Mouse (Mus musculus) liver, adult 2 months (tissue): ENCODE measurements around the gene Chrnb2. TPM values are rescaled to one million over a fixed set of nuclear protein-coding genes. Genes with fewer than 3 reads are reported as not detected.

Experiments
- DNase-seq: peaks from one replicate; pipeline ENCODE4 v3.0.0-alpha.2; 2011; ENCODE audit warnings: low read depth, low spot score; ENCODE audit errors: extremely low read depth
- H3K27ac ChIP-seq: fragments of 200-500 bp; replicated peaks from 2 replicates; pipeline ENCODE4 v1.5.1; 2012; ENCODE audit warnings: low read depth, mild to moderate bottlenecking, control low read depth, inconsistent platforms, low read length; ENCODE audit not compliant: insufficient read depth
- H3K27me3 ChIP-seq: fragments of 200-500 bp; 2 replicates; pipeline ENCODE4 v1.6.1; 2012; ENCODE audit warnings: mild to moderate bottlenecking, moderate library complexity, low read length, inconsistent platforms; ENCODE audit not compliant: control insufficient read depth, insufficient read depth
- H3K36me3 ChIP-seq: fragments of 200-500 bp; 2 replicates; pipeline ENCODE4 v1.6.1; 2012; ENCODE audit warnings: low read length, inconsistent platforms; ENCODE audit not compliant: control insufficient read depth, insufficient read depth
- H3K4me1 ChIP-seq: fragments of 200-500 bp; 2 replicates; pipeline ENCODE4 v1.6.1; 2011; ENCODE audit warnings: low read length; ENCODE audit not compliant: control insufficient read depth, insufficient read depth
- H3K4me3 ChIP-seq: fragments of 200-500 bp; 2 replicates; pipeline ENCODE4 v1.5.1; 2011; ENCODE audit warnings: low read depth, mild to moderate bottlenecking, control low read depth, low read length, moderate library complexity; ENCODE audit not compliant: insufficient read depth
- H3K79me2 ChIP-seq: fragments of 200-500 bp; 2 replicates; pipeline ENCODE4 v1.6.1; 2012; ENCODE audit warnings: inconsistent platforms, mild to moderate bottlenecking, low read length, moderate library complexity; ENCODE audit not compliant: control insufficient read depth, insufficient read depth
- H3K9ac ChIP-seq: fragments of 200-500 bp; 2 replicates; pipeline ENCODE4 v1.6.1; 2012; ENCODE audit warnings: low read depth, mild to moderate bottlenecking, control low read depth, inconsistent platforms, low read length
- CTCF ChIP-seq: fragments of 200-500 bp; IDR thresholded peaks from 2 replicates; pipeline ENCODE4 v1.5.1; 2011; ENCODE audit warnings: low read depth, low read length, control low read depth
- POLR2A ChIP-seq: fragments of 200-500 bp; IDR thresholded peaks from 2 replicates; pipeline ENCODE4 v1.6.1; 2011; ENCODE audit warnings: low read length, control low read depth; ENCODE audit not compliant: insufficient read depth; ENCODE audit errors: extremely low read depth
- WGBS: fragments of 180-500 bp; shearing (Covaris S2); methylation state at CpG from one replicate; pipeline ENCODE4 v1.1.7; 2018; 5-methylcytosine and 5-hydroxymethylcytosine counted together
- polyA plus RNA-seq: library from polyadenylated mRNA; depleted of rRNA; stranded (reverse); fragments of >200 nt; gene quantifications from 2 replicates; pipeline ENCODE4 v1.2.3, GENCODE M21; 2012
- total RNA-seq: library from RNA; depleted of rRNA; stranded (reverse); fragments of >200 nt; gene quantifications from 2 replicates; pipeline ENCODE4 v1.2.3, GENCODE M21; 2014

Gene Chrnb2
- total and polyA plus RNA-seq, 2 experiments: 0.28 to 0.42 TPM

DNA sequence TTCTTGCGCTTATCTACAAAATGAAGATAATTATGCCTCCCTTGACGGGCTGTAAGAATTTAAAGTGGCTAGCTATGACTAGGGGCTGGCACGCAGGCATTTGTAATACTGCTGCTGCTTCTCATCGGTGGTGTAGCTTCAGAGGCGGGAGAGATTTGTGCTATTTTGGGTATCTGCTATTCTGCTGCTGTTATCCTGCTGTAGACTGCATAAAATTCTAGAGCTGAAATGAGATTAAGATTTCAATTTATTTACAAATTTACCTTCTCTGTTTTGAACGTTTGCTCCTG, 48.5 kb downstream of the Chrnb2 start:
- Histone ChIP-seq H3K4me3 (no peak overlapping the region), H3K79me2 (no peaks in the 10 kb centered on the region), H3K27ac (no peak overlapping the region), H3K9ac (no peak overlapping the region), H3K27me3 (peaks cover 6% of the 10 kb centered on the region; the same call in 1 of the 2 replicates), H3K36me3 (no peaks in the 10 kb centered on the region), H3K4me1 (peaks cover 4% of the 10 kb centered on the region; the same call in 1 of the 2 replicates)
- TF ChIP-seq CTCF: no peak
- no peak for TF ChIP-seq POLR2A
- DNase-seq: no peak
- WGBS: 84% methylated on average over 6 of the region's 6 CpGs

DNA sequence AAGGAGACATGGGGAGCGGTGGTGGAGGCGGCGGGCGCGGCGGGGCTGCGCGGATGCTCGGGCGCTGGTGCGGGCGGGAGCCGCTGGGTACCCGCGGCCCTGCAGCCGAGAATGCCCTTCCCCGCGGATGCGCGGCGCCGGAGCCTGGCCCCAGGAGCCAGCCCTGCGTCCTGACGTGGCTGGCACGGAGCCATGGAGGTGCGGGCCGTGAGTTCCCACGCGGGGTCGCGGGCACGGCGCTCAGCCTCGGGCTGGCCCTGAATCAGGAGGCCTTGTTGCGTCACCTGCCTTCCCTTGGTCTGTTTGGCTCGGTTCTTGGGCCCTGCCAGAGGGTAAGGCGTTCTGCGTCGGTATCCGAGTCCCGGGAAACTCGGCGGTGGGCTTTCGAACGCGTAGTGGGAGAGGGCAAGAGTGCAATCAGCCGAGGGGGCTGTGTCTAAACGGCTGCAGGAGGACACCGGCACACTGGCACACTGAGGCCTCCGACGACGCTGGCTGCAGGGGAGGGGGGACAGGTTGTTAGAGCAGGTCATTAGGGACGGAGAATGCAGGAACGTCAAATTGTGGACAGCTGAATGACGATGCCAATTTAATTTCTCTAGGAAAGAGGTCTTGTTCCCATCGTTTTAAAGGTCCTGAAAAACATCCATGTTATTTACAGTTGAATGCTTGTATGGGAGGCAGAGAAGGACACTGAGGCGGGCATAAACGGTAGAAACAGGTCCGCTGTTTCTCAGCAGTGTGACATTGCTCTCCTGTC, 49.0 kb downstream of the Chrnb2 start:
- no peak for TF ChIP-seq POLR2A
- TF ChIP-seq CTCF: no peak
- peaks cover 6% of the 10 kb centered on the region; the same call in 1 of the 2 replicates for H3K27me3 ChIP-seq
- peak overlapping the region; percentile 85 for H3K4me3 ChIP-seq
- H3K79me2 ChIP-seq: no peaks in the 10 kb centered on the region
- H3K27ac ChIP-seq: no peak overlapping the region
- peaks cover 4% of the 10 kb centered on the region; the same call in 1 of the 2 replicates for H3K4me1 ChIP-seq
- 5% methylated on average over 59 of the region's 59 CpGs for WGBS
- H3K36me3 ChIP-seq: no peaks in the 10 kb centered on the region
- peak overlapping the region; percentile 71 for H3K9ac ChIP-seq
- no peak for DNase-seq

DNA sequence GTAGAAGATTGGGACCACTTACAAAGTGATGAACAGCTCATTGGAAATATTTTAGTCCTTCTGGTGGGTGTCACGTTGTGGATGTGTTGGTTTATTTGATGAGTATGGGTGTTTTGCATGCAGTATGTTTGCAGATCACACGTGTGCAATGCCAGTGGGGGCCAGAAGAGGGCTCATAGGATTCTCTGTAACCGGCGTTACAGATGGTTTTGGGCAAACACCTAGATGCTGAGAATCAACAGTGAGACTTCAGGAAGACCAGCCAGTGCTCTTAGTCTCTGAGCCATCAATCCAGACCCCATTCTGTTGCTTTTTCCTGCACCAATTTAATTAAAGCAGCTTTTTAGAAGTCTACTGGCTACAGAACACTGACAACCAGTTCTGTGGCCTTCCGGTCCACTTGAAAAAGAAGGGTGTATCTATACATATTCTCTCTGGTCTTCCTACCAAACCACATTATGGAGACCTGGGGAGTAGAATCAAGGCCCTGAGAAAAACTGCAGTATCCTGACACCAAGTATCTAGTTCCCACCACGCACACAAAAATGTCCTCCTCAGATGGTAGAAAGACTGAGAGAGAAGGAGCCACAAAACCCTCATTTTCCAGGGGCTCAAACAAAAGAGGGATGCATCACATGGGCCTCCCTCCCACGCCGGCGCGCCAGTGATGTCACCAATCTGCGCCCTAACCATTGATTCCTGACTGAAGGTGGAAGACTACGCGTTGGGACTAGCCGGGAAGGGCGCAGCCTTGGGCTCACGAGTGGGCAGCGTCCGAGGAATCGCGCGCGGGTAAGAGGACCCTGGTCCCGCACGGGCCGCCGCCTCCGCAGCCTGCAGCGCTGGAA, 49.8 kb downstream of the Chrnb2 start, which contains the start of gene Adar:
Adar (plus strand) TSS at position 664 of the 848 bp plus-strand sequence.
- Histone ChIP-seq H3K9ac (peak within 1 kb of the TSS; percentile 71), H3K4me1 (peaks cover 4% of the 10 kb centered on the region; the same call in 1 of the 2 replicates), H3K27ac (no peak within 1 kb of the TSS), H3K36me3 (no peaks in the 10 kb centered on the region), H3K4me3 (peak within 1 kb of the TSS; percentile 85), H3K27me3 (peaks cover 6% of the 10 kb centered on the region; the same call in 1 of the 2 replicates), H3K79me2 (no peaks in the 10 kb centered on the region)
- peak; percentile 48 for DNase-seq
- WGBS: 4% methylated on average over 28 of the region's 28 CpGs
- TF ChIP-seq CTCF (peak; percentile 69; the same call in 1 of the 2 replicates), POLR2A (no peak)

DNA sequence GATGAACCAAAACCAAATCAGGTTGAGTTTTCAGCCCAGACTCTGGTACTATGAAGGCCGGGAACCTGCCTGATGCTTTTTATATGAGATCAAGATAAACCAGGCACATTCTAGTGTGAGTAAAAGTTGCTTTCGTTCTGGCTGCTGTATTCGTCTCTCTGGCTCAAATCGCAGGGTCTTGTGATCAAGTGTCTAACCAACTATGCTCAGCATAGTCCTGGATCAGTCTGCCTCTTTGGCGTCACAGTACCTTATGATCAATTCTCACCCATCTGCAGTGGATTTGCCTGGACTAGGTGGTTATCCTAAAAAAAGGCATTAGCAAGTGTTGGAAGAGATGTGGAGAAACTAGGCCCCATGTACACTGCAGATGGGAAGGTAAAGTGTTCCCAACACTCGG, 60.4 kb downstream of the Chrnb2 start:
- DNase-seq: no peak
- no peak overlapping the region for H3K9ac ChIP-seq
- 0 out of 2 replicates have a peak, but pooled peaks cover 2% of the 10 kb centered on the region for H3K27me3 ChIP-seq
- H3K79me2 ChIP-seq: no peaks in the 10 kb centered on the region
- no peaks in the 10 kb centered on the region for H3K36me3 ChIP-seq
- H3K4me3 ChIP-seq: no peak overlapping the region
- no peak overlapping the region for H3K27ac ChIP-seq
- 78% methylated on average over 6 of the region's 6 CpGs for WGBS
- no peak for TF ChIP-seq CTCF
- TF ChIP-seq POLR2A: no peak
- no peaks in the 10 kb centered on the region for H3K4me1 ChIP-seq

DNA sequence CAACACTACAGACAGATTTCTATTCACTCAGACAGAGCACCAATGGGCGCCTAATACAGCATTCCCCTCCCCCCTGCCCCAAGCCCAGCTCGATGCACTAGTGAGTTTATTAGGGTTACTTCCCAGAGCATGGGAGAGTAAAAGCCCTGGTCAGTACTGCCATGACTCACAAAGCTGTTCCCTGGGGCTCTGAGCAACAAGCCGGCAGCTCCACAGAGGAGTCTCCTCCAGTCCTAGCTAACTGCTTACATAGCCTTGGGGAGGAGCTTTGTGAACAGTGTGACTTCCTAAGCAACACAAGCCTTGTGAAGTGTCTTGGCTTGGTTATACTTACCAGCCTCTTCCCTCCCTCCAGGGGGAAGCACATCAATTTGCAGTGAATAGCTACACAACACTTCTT, 60.8 kb downstream of the Chrnb2 start:
- TF ChIP-seq CTCF: no peak
- TF ChIP-seq POLR2A: no peak
- Histone ChIP-seq H3K79me2 (no peaks in the 10 kb centered on the region), H3K9ac (no peak overlapping the region), H3K4me3 (no peak overlapping the region), H3K4me1 (no peaks in the 10 kb centered on the region), H3K27ac (no peak overlapping the region), H3K27me3 (0 out of 2 replicates have a peak, but pooled peaks cover 2% of the 10 kb centered on the region), H3K36me3 (no peaks in the 10 kb centered on the region)
- 62% methylated on average over 3 of the region's 3 CpGs for WGBS
- no peak for DNase-seq
